Mouse (Mus musculus): Measurements from ENCODE around the gene Coq2. TPM values are rescaled to one million over a fixed set of nuclear protein-coding genes. Genes with fewer than 3 reads are reported as not detected.

Coq2 gene
- total RNA-seq, 4 experiments from 2014 or later = 82.2 to 86.2 (median 83.6) TPM

DNA sequence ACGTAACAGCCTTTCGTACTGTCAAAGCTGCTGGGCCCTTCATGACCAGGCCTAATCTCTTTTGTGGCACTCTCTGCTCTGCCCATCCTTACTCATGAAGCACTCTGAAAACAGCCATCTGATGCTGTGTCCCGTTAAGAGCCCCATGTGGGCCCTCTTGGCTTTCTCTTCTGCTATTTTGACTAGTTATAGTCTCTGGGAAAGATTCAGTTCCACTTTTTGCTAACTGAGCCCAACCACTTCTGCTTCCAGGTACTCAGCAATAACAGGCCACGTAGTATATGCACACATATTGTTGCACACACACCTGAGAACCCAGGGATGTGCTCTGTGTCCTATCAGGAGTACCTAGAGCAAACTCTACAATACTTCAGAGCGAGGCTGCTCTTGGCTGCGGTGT lies 11.9 kb downstream of the Coq2 start:
- DNase-seq (ENCODE audit: low spot score in 2 of 2) = no peak

DNA sequence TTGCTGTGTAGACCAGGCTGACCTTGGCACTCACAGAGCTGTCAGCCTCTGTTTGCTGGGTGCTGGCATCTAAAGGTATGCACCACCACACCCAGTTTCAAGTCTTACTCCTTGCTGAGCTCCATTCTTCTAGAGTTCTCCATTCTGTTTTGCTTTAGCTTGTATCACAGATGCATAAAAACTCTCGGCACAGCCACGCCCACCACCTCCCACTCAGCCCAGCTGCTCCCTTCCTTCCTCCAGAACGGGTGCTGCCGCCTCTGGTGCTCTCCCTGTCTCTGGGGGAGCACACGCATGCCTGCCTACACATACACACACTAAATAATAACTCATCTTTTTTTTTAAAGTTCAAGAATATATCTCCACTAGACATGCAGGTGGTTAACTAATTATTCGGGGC lies 16.5 kb downstream of the Coq2 start:
- no peak for DNase-seq (ENCODE audit: low spot score in 2 of 2)

DNA sequence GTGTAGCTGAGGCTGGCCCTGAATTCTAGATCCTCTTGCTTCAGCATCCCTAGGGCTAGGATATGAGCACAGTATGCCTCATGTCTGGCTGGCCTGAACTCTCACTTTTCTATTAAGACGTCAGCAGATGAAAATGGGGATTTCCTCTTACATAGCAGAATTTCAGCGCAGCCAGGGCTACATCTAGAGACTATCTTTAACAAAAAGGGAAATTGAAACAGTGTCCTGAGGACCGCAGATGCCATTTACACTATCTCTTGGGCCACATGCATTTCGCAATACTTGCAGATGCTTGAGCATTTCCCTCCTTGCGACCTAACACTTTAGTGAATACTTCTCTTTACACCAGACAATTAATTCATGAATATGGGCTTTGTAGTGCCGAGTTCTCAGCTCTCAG lies 18.6 kb downstream of the Coq2 start:
- no peak for DNase-seq (ENCODE audit: low spot score in 2 of 2)

DNA sequence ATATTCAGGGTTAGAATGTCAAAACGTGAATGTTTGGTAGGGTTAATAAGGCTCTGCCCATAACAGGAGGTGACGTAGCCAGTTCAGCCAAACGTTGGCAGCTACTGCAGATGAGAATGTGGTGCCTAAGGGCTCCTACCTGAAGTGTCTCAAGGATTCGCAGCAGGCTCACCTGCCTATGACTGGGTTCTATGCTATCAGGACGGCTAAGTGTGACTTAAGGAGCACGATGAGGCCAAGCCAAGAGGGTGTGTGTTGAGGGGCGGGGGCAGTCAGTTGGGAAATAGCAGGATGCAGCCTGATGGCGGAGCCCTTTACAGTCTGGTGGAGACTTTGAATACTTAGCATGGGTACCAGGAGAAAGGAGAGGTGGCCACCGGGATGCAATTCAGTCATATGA lies 22.6 kb downstream of the Coq2 start:
- DNase-seq (ENCODE audit: low spot score in 2 of 2) = no peak

DNA sequence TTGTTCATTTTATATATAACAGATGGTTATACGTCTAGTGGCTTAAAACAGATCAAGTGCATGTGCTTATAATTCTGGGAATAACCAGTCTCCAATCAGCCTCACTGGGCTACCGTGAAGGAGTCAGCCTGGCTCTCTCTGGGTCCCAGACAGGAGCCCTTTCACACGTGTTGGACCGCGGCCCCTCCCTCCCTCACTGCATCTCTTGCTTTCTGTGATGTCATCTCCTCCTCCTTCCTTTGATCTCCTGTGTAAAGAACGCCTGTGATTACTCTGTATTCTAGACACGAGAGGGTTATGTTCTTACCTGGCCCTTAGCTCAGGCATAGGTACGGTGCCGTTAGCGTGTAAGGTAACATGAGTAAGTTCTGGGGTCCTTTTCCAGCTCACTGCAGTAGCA lies 23.5 kb downstream of the Coq2 start:
- no peak for DNase-seq (ENCODE audit: low spot score in 2 of 2)

DNA sequence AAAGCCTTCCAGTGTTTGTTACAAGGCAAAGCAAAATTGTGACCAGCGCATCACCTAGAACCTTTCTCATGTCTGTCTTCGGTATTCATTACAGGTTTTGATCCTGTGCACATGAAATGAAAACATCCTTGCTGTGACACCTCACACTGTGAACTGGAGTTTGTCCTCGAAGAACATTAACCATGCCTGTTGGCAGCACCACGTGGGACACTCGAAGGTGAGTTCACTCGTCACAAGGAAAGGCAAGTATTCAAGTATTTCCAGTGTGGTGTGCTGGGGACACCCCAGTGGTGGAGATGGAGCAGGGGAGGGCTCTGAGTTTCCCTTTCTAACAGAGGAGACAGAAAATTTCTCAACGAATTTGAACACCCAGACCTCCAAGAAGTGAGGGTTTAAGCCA lies 24.0 kb downstream of the Coq2 start:
- no peak for DNase-seq (ENCODE audit: low spot score in 2 of 2)

DNA sequence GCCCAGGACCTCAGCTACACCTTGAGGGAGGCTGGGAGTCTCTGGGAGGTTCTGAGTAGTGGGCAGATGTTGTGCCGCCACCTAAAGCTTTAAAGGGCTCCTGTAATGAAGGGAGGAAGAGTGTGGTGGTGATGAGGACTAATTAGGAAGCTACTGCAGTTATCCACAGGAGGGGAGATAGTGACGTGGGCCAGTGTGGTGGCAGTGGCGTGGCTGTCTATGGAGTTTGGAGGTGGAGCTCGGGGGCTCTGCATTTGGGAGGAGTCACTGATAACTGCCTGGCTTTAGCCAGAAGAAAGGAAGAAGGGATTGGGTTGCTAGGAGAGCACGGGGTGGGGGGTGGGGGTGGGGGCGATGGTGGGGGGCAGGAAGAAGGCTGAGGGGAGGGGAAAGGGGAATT lies 26.4 kb downstream of the Coq2 start:
- no peak for DNase-seq (ENCODE audit: low spot score in 2 of 2)

DNA sequence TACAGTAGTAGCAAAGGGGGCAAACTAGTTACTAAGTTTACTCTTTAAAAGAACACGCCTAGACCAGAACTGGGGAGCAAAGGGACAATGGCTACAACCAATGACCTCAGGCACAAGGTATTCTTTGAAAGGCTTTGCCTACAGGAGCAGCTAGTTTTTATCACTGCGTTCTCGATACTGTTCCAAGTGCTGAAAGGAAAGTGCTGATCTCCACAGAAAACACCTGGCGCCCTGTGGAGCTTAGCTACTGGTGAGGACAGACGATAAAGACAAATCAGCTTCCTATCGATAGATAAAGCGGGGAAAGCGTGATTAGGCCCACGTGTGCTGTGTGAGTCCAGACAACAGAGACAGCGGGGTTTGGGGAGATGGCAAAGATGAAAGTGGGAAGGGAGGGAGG lies 26.9 kb downstream of the Coq2 start:
- no peak for DNase-seq (ENCODE audit: low spot score in 2 of 2)

DNA sequence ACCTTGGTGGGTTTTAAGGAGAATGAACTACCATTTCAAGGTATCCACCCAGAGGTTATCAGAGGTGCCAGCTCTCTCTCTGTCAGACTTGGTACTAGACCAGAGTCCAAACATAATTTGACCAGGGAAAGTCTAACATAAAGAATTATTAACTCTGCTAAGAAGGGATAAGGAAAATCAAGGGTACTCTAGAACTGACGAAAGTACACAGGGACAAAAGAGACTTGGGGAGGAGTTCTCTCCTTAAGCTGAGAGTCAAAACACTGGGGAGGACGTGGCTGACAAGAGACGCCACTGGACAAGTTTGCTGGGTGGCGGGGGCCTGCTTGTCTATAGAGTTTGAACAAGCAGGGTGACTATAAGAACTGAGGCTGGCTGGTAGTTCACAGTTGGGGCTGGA lies 28.4 kb downstream of the Coq2 start:
- DNase-seq (ENCODE audit: low spot score in 2 of 2) = no peak

DNA sequence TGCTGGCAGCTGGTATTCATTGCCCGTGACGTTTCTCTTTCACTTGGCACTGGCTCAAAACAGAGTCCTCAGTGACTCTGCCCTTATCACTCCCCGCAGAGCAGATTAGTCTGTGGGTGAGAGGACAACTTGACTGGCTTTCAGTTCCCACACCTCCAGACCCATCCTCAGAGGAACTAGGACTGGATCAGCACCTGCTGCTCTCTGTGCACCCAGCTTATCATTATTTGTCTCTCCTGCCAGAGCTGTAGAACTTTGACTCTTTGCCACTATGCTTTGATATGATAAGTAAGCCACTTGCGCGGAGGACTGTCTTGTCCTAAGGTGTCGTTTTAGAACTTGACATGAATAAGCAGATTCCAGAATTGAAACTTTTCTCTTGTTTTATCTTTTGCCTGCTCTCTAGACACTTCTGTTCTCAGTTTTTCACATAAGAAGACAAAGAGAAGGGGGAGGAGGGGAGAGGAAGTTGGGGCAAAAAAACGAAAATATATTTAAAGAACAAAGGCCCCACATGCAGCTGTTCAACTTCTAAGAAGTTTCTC lies 30.9 kb downstream of the Coq2 start:
- no peak for DNase-seq (ENCODE audit: low spot score in 2 of 2)

DNA sequence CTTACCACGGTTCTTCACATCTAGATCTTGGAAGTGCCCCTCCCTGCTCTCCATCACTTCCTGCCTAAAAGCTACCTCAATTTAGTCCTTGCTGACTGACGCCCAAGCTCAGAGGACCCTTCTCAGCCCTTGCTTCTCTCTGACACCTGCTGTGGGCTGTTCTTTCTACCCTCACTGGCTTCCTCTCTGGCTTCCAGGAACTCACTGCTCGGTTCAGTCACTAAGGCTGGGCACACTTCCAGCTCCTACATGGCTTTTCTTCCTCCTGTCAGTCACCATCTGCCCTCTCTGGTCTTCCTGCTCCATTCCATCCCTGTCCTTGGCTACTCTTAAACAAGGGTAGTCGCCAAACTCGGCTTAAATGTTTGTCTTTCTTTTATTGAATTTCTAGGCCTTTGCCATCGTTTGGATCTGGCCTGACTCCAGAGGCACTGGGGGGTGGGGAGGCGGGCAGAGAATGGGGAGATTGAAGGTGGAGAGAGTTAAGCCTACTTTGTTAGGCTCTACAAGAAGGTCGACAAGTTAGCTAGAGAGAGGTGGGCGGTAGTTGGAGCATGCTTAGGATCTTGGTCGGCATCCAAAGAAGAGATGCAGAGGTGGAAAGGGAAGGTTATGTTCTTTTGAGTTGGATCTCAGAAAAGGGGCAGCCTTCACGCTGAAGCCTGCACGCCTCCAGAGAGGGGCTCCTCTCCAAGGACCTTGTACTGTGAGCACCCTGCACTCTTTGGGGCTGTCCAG lies 31.5 kb downstream of the Coq2 start:
- no peak for DNase-seq (ENCODE audit: low spot score in 2 of 2)

DNA sequence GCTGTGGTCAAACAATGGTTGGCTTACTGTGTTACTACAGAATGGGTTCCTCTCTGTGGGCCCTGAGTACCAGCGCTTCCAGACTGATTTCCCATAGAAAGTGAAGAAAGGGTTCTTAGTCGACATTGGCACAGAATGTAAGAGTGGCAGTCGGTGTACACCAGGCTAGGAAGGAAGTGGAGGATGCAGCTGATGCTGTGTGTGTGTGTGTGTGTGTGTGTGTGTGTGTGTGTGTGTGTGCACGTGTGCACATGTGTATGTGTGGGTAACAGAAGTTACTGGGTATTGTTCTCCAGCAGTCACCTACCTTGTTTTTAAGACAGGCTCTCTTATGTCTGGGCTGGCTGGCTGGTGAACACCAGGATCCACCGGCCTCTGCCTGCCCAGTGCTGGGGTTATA lies 32.6 kb downstream of the Coq2 start:
- DNase-seq (ENCODE audit: low spot score in 2 of 2) = no peak

DNA sequence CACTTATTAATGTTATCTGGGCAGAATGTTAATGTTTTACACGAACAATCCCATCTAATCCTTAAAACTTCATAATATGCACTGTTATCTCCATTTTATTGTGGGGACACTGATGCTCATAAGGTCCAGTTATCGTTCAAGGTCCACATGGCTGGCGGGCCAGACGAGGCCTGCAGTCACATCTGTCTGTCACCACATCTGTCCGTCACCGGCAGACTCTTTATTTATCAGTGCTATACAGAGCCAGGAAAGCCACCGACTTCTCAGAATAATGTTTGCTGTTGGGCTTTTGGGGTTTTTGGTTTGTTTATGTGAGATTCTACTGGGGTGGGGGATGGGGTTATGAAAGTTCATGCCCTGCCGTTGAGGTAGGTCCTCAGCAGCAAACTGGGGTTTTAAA lies 36.5 kb downstream of the Coq2 start:
- no peak for DNase-seq (ENCODE audit: low spot score in 2 of 2)

DNA sequence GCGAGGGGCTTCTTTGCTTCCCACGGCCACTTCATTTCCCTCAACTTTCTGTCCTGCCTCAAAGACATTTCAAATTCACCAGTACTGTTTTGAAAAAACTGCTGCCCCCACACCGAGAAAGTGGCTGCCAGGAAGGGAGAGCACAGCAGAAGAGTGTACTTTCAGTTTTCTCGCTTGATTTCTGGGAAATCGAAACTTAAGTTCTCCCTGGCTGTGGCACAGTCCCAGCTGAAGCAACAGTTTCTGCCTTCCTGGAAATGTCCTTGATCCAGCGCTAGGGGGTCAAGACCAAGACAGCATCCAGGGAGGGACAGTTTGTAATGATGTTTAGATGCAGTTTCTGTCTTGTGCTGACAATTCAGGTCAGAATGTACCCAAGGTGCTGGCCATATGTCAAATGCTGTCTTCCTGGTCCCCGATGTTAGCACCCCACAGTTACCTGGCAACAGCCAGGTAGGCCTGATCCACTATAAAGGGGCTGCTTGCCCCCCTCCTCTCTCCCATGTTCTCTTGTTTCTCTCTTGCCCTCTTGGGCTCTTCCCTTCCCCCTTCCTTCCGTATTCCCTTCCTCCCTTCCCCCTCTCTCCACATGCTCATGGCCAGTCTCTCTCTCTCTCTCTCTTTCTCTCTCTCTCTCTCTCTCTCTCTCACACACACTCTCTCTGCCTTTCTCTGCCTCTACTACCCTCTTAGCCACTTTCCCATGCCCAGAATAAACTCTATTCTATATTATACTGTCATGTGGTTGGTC lies 38.0 kb downstream of the Coq2 start:
- DNase-seq (ENCODE audit: low spot score in 2 of 2) = peak in 1 of 2 experiments; percentile 25

DNA sequence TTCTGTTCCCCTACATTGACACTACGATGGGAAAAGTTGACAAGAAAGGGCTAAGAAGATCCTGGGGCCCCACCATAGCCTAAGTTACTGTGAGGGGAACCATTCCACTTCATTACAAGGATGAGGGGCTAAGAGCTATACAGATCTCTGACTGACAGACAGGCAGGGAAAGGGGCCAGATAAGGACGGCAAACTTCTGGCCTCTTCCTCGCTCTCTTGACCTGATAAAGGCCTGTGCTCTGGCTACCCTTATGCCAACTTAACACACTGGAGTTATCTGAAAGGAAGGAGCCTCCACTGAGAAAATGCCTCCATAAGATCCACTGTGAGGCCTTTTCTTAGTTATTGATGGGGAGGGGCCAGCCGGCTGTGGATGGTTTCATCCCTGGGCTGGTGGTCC lies 39.0 kb downstream of the Coq2 start:
- no peak for DNase-seq (ENCODE audit: low spot score in 2 of 2)

DNA sequence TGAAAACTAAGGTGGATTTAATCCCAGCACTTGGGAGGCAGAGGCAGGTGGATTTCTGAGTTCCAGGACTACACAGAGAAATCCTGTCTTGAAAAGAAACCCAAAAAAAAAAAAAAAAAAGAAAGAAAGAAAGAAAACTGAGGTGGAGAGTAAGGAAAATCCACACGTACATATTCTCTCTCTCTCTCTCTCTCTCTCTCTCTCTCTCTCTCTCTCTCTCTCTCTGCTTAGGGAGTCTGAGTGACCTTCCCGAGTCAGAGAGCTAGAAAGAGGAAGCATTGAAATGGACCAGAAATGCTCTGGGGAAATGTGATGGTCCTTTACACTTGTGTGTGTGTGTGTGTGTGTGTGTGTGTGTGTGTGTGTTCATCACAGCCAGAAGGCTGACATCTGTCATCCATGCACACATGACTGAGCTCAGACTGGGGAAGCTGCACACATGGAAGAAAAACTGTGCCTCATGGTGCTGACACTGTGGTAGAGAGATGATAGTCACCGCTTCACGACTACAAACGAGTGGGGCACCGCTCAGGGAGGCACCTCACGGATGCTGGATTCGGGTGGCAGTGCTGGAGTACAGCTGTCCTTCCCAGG lies 40.0 kb downstream of the Coq2 start:
- no peak for DNase-seq (ENCODE audit: low spot score in 2 of 2)

DNA sequence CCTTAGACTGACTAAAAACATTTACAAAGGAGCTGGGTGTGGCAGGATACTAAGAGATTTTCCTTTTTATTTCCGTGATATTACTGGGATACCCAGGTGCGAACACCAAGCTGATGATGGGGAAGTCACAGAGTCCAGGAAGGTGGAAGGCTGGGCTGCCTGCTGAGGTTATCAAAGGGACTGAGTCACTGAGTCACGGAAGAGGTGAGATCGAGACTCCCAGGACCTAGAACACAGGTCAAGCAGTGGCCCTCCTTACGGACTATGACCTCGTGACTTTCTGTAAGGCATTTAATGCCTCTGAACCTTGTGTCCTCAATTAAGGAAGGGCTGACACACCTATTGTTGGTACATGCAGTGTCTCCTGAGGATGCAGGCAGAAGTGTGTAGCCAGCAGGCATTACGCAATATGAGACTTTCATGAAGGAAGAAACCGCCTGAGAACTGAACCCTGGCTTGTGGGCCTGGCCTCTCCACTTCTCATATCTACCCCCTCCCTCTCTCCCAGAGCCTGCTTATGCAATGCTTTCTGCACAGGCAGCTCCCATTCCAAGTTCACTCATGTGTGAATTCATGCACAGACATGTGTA lies 42.3 kb downstream of the Coq2 start:
- DNase-seq (ENCODE audit: low spot score in 2 of 2) = peak; percentile 31 to 41

DNA sequence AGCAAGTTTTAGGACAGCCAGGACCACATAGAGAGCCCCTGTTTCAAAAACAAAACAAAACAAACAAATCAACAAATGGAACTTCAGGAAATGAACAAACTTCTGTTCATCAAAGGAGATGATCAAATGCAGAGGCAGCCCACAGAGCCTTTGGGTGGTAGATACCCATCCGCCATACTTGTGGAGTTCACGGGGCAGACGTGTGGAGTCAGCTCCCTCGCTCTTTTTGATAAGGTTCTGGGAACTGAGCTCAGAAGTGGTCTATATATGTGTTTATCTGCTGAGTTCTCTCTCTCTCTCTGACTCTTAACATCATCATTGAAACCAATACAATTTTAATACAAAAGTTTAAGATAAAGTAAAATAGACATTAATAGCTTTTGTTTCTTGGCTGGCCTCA lies 46.1 kb downstream of the Coq2 start:
- no peak for DNase-seq (ENCODE audit: low spot score in 2 of 2)

DNA sequence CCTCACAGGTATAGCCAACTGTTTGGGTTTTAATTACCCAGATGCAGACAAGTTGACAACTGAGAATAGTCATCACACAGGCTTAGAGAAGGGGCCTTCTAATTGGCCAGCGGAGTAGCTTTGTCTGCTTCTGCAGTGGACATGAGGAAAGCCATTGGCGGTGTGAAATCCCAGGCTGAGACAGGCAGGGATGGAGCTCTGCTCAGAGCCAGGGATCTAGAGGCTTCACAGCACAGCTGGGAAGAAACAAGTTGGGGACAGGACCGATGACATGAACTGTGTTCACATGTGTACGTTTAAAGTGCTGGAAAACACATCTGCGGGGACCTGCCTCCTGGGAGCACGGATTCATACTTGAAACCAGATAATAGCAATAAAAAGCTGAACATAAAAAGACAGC lies 48.4 kb downstream of the Coq2 start:
- DNase-seq (ENCODE audit: low spot score in 2 of 2) = no peak

DNA sequence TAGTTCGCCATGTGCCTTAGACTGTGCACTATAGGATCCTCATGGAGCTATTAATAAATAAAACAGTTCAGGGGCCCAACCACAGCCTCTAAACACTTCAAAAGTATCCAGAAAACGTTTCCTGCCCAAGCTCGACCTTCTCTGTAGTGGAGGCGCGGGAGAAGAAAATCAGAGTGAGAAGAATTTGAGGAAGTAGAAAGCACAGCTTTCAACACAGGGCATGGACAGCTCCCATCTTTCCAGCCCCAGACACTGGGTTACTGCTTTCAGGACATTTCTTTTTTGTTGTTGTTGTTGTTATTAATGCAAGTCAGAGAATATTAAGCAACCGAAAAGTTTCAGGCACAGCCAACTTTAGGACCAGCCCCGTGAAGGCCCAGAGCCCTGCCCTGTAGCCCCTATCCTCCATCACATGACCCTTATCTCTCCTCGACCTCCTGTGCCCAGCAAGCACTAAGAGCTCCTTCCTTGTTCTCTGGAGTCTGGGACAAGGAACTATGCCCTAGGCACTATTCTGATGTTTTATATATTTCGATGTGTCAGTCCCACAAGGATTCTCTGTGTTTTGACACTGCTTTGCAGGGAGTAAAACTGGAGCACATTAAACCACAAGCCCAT lies 50.1 kb downstream of the Coq2 start:
- no peak for DNase-seq (ENCODE audit: low spot score in 2 of 2)

DNA sequence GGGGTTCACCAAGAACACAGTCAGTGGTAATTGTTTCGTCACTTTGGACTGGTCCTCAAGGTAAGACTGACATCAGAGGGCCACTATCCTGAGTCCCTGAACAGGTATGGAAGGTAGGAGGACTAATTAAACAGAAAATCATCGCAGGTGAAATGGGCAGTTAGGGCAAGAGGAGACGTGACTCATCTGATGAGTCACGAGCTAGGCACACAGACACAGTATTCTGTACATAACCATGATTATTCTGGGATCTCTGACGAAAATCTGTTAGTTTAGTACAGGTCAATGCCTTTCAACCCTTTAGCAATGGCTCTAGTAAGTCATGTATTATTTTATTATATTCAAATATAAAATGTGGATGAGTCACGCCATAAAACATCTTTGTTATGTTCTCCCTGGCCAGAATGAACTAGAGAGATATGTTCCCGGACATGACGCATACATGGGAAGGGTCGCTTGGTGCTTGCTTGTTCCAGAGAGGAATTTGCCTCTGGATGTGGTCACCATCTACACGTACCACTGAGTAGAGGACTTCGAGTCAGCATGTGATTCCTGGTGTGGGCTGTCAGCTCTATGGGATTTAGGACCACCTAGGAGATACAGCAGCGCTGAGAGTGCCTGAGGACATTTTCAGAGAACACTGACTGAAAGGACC lies 52.3 kb downstream of the Coq2 start:
- no peak for DNase-seq (ENCODE audit: low spot score in 2 of 2)
